Mouse (Mus musculus) left cerebral cortex, adult 11 months (tissue): ENCODE measurements around the gene Setmar.

Experiments used
- DNase-seq: peaks from one replicate; pipeline ENCODE4 v3.0.0; 2022; ENCODE audit warnings: low spot score

Setmar gene

DNA sequence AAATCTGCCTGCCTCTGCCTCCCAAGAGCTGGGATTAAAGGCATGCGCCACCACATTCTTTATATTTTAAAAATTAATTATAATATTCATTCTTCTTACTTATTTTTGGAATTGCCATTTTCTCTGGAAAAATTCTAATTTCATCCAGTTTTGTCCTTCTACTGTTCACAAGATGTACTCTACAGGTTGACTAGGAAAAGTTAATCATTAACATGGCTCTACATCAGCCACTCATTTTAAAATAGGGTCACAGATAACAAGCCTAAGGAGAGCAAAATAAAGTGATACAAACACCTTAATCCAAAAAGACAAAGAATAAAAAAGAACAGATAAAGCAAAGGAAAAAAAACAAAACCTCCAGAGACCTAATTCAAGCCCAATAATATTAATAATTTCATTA is 50.1 kb downstream of the Setmar start:
- DNase-seq, result no peak

DNA sequence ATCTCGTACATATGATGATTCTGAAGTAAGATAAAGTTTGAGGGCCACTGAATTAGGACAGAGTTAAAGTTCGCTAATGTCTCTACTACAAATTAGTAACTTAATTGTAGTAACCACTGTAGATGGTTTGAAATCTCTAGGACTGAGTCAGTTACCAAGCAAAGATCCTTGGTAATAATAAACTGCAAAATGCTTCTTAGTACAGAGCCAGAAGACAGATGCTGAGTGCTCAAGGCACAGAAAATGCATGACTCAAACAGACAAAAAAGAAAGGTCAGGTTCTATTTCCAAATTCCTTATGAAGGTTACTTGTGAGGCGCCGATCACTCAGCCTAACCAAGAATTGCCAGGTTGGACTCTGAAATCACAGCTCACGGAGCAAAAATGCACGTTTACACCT is 53.0 kb downstream of the Setmar start:
- DNase-seq, result no peak

DNA sequence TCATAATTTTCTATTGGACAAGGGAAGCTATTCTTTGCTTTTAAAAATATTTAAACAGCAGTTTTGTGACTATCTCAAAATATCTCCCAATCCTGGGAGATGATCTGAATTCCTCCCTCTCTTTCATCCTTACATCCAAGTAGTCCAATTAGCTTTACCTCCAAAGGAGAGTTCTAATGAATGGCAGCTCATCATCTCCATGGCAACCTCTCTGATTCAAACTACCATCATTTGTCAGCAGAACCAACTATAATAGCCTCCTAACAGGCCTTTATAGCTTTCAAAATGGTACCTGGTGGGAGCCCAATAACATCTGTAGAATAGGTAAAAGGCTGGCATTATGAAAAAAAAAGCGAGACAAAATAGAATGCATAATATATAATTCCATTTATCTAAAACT is 60.6 kb downstream of the Setmar start:
- DNase-seq, result no peak

DNA sequence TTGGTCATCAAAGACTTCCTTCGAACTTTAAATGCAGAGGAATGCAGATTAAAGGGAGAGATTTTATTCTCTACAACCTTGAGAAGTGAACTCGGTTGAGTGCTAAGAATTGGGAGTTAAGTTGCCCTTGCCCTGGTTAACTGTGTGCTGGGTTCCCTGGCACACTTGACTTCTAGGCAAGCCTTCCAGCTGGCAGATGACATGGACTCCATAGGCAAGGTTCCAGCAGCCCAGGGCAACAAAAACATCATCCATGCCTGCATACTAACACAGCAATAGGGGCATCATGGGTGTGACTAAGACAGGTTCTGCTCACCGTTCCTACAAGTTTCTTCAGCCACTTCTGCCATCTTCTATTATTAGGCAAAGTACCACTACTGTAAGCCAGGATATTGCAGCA is 61.8 kb downstream of the Setmar start:
- DNase-seq, result no peak
